Mouse (Mus musculus) forebrain, postnatal 0 days (tissue): Measurements from ENCODE around the gene Ucma. TPM values are rescaled to one million over a fixed set of nuclear protein-coding genes. Genes with fewer than 3 reads are reported as not detected.

ENCODE experiments used
- ATAC-seq: fragments of 200-750 bp; cut with Nextera tagmentation; 2 replicates; pipeline ENCODE4 v1.8.0; 2017; ENCODE audit warnings: mild to moderate bottlenecking, moderate library complexity
- DNase-seq: peaks from one replicate; pipeline ENCODE4 v3.0.0-alpha.2; 2015
- H3K27ac ChIP-seq: fragments of 300-500 bp; sonication (generic); 2 replicates; pipeline ENCODE4 v1.5.1; 2014; ENCODE audit warnings: low read depth, mild to moderate bottlenecking, antibody characterized with exemption, low read length, moderate library complexity, mixed read lengths
- H3K27me3 ChIP-seq: fragments of 300-500 bp; sonication (generic); 2 replicates; pipeline ENCODE4 v1.6.1; 2014; ENCODE audit warnings: mild to moderate bottlenecking, low read length, mixed read lengths; ENCODE audit not compliant: insufficient read depth
- H3K36me3 ChIP-seq: fragments of 300-500 bp; sonication (generic); 2 replicates; pipeline ENCODE4 v1.6.1; 2014; ENCODE audit warnings: mild to moderate bottlenecking, moderate library complexity; ENCODE audit not compliant: insufficient read depth
- H3K4me1 ChIP-seq: fragments of 300-500 bp; sonication (generic); 2 replicates; pipeline ENCODE4 v1.6.1; 2014; ENCODE audit warnings: antibody characterized with exemption; ENCODE audit not compliant: insufficient read depth
- H3K4me2 ChIP-seq: fragments of 300-500 bp; sonication (generic); 2 replicates; pipeline ENCODE4 v1.6.1; 2014; ENCODE audit warnings: low read depth, mild to moderate bottlenecking, moderate library complexity
- H3K4me3 ChIP-seq: fragments of 300-500 bp; sonication (generic); 2 replicates; pipeline ENCODE4 v1.5.1; 2014; ENCODE audit warnings: low read depth, low read length, mixed read lengths
- H3K9ac ChIP-seq: fragments of 300-500 bp; sonication (generic); 2 replicates; pipeline ENCODE4 v1.6.1; 2014; ENCODE audit warnings: mild to moderate bottlenecking
- H3K9me3 ChIP-seq: fragments of 300-500 bp; sonication (generic); 2 replicates; pipeline ENCODE4 v1.6.1; 2016; ENCODE audit warnings: low read length
- CTCF ChIP-seq: sonication (generic); IDR thresholded peaks from 2 replicates; pipeline ENCODE4 v1.5.1; 2016; ENCODE audit warnings: antibody characterized with exemption, control low read depth, low read depth
- WGBS: fragments of 180-500 bp; shearing (Covaris S2); extraction: QIAGEN DNeasy Blood & Tissue Kit; methylation state at CpG from one replicate; pipeline ENCODE4 v1.1.7; 2014; 5-methylcytosine and 5-hydroxymethylcytosine counted together
- polyA plus RNA-seq: library from polyadenylated mRNA; unstranded; fragments of >200 nt; fragmentation: Nextera tagmentation; extraction: Ambion mirVana; gene quantifications from 2 replicates; pipeline ENCODE4 v1.2.1, GENCODE M21; 2015
- total RNA-seq: library from RNA; depleted of rRNA; stranded (reverse); fragments of >200 nt; gene quantifications from 2 replicates; pipeline ENCODE4 v1.2.3, GENCODE M21; 2014

Gene Ucma
- total and polyA plus RNA-seq, 2 experiments from 2014 or later = 0.27 TPM; not detected in 1

DNA sequence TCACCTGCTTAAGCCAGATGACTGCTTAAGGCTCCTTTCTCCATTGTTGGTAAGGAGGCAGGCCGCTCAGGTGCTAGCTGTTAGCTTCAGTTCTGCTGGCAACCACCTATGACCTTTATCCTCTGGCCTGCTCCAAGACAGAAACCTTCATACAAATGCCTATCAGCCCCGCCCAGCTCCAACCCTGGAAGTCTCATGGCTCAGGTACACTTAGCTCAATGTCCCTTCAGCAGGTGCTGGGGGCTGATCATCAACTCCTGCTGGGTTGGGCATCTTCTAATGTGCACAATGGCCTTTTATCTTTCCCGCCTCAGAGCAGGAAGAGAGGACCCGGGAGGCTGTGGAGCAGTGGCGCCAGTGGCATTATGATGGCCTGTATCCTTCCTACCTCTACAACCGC is 9.1 kb downstream of the Ucma start:
- no peak for TF ChIP-seq CTCF
- 79% methylated on average over 6 of the region's 6 CpGs for WGBS
- no peak for ATAC-seq
- no peak overlapping the region for H3K9ac ChIP-seq
- H3K9me3 ChIP-seq = no peaks in the 10 kb centered on the region
- H3K27me3 ChIP-seq = no peaks in the 10 kb centered on the region
- H3K36me3 ChIP-seq = no peaks in the 10 kb centered on the region
- no peak for DNase-seq
- no peak overlapping the region for H3K4me3 ChIP-seq
- no peaks in the 10 kb centered on the region for H3K4me1 ChIP-seq
- no peak overlapping the region for H3K27ac ChIP-seq
- no peak overlapping the region for H3K4me2 ChIP-seq

DNA sequence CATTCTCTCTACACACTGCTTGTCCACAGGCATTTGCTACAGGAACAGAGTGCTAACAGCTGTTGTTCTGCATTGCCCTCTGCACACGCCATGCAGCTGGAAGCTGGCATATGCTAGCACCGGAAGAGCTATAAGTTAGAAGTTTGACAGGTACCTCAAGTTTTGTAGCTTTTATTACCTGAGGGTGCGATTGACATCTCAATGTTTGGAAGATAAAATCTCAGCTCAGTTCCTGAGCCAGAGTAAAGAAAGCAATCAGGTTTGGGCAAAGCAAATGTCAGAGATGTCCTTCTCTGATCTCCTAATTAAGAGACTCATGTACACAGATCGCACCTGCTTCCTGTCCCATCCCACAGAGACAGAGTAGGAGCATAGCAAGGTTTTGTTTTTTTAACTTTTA is 10.9 kb downstream of the Ucma start:
- ATAC-seq (no peak), DNase-seq (no peak)
- no peak overlapping the region for H3K4me2 ChIP-seq
- 88% methylated on average over 4 of the region's 4 CpGs for WGBS
- H3K9me3 ChIP-seq = no peaks in the 10 kb centered on the region
- H3K4me1 ChIP-seq = no peaks in the 10 kb centered on the region
- H3K4me3 ChIP-seq = no peak overlapping the region
- H3K9ac ChIP-seq = no peak overlapping the region
- H3K27ac ChIP-seq = no peak overlapping the region
- no peak for TF ChIP-seq CTCF
- no peaks in the 10 kb centered on the region for H3K27me3 ChIP-seq
- no peaks in the 10 kb centered on the region for H3K36me3 ChIP-seq

DNA sequence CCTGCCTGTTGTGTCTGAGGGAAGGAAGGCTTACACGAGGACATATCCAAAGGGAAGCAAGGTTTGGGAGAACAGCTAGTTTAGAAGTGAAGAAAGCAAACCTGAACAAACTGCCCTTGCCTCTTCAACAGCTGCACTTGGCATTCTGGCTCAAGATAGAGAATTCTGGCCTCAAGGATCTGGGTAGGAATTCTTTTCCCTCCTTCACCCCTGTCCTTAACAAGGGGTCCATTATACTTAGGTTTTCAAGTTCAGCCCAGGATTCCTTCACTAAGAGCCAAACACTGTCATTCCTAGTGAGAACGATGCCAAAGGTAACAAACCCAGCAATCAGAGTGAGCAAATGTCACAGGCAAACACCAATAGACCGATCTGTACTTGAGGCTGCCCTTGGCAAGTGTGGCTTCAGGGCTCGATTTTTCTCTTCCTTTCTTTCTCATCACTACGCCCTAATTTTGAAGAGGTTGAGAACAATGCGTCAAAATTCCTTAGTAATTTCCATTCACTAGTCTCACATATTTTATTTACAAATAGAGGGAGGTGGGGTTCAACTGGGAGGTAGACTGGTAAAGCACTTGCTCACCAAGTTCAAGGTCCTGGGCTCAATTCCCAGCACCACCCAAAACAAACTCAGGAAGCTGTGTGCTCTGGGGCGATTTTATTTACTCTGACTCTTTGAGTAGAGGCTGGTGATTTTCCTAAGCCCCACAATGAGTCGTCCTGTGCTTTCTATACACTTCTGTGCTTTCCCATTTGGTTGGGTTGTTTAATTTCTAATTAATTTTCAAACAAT is 11.7 kb downstream of the Ucma start:
- ATAC-seq (no peak), DNase-seq (no peak)
- no peaks in the 10 kb centered on the region for H3K9me3 ChIP-seq
- TF ChIP-seq CTCF = no peak
- 78% methylated on average over 8 of the region's 8 CpGs for WGBS
- no peaks in the 10 kb centered on the region for H3K36me3 ChIP-seq
- no peak overlapping the region for H3K4me2 ChIP-seq
- no peak overlapping the region for H3K27ac ChIP-seq
- H3K9ac ChIP-seq = no peak overlapping the region
- no peak overlapping the region for H3K4me3 ChIP-seq
- H3K27me3 ChIP-seq = no peaks in the 10 kb centered on the region
- H3K4me1 ChIP-seq = no peaks in the 10 kb centered on the region

DNA sequence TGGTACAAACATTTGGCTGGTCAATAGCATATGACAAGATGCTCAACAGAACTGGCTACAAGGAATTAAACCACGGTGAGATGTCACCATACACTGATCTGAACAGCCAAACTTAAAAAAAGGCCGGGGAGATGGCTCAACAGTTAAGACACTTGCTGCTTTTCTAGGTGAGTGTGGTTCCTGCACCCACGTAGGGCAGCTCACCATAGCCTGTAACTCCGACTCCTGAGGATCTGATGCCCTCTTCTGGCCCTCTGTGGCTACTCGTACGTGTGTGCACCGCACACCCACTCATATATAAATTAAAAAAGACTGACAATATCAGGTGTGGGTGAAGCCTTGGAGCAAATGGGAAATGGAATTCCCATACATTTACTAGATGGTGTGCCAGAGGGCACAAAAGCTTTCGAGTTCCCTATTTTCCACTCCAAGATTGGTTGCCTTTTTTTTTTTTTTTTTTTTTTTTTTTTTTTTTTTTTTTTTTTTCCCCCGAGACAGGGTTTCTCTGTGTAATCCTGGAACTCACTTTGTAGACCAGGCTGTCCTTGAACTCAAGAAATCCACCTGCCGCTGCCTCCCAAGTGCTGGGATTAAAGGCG is 13.0 kb downstream of the Ucma start:
- 74% methylated on average over 11 of the region's 11 CpGs for WGBS
- 0 out of 2 replicates have a peak, but pooled peaks have one; percentile 21 for TF ChIP-seq CTCF
- Histone ChIP-seq H3K9me3 (no peaks in the 10 kb centered on the region), H3K27ac (no peak overlapping the region), H3K4me3 (no peak overlapping the region), H3K9ac (no peak overlapping the region), H3K27me3 (no peaks in the 10 kb centered on the region), H3K4me1 (no peaks in the 10 kb centered on the region), H3K4me2 (no peak overlapping the region), H3K36me3 (no peaks in the 10 kb centered on the region)
- no peak for DNase-seq
- ATAC-seq = no peak

DNA sequence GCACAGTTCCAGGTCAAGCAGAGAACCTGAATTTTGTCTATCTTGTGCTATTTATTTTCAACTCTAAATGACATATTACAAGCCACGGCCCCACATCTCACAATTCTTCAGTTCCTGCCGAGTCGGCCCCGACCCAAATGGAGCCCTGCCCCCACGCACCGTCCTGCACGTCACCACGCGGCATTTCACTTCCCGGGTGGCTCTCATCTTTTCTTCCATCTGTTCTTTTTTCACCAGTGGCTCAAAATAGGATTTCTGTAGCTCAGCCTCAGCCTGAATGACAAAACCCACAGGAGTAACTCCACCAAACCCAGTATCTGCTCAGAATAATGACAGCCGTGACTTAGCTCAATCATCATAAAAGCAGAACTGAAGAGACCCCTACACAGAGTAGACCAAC is 17.7 kb downstream of the Ucma start:
- WGBS = 83% methylated on average over 11 of the region's 11 CpGs
- Histone ChIP-seq H3K9ac (no peak overlapping the region), H3K27ac (0 out of 2 replicates have a peak overlapping the region, but pooled peaks have one; percentile 29), H3K27me3 (no peaks in the 10 kb centered on the region), H3K9me3 (no peaks in the 10 kb centered on the region), H3K4me3 (no peak overlapping the region), H3K4me2 (no peak overlapping the region), H3K36me3 (no peaks in the 10 kb centered on the region), H3K4me1 (no peaks in the 10 kb centered on the region)
- ATAC-seq (peak; percentile 16; the same call in 1 of the 2 replicates), DNase-seq (peak; percentile 11)
- no peak for TF ChIP-seq CTCF

DNA sequence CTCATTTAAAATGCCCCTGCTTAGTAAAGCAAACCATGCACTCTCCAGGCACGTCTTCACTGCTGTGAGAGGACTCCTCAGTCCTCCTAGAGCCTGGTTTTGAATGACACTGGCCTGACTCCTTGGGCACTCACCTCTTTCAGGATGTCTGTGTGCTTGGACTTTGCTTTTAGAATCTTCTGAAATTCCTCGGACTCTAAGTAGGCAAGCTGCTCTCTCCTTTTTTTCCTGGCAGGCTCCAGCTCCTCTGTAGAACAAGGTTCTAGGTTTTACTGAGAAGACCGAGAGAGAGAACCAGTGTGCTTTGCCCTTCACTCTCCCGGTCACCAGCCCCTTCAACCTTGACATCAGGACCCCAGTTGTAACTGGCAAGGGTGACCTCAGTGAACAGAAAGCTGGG is 18.5 kb downstream of the Ucma start:
- H3K27me3 ChIP-seq = no peaks in the 10 kb centered on the region
- TF ChIP-seq CTCF = no peak
- H3K27ac ChIP-seq = no peak overlapping the region
- WGBS = 87% methylated on average over 4 of the region's 4 CpGs
- DNase-seq (no peak), ATAC-seq (no peak)
- H3K9me3 ChIP-seq = no peaks in the 10 kb centered on the region
- H3K4me1 ChIP-seq = no peaks in the 10 kb centered on the region
- H3K4me2 ChIP-seq = no peak overlapping the region
- no peak overlapping the region for H3K4me3 ChIP-seq
- no peak overlapping the region for H3K9ac ChIP-seq
- H3K36me3 ChIP-seq = no peaks in the 10 kb centered on the region

DNA sequence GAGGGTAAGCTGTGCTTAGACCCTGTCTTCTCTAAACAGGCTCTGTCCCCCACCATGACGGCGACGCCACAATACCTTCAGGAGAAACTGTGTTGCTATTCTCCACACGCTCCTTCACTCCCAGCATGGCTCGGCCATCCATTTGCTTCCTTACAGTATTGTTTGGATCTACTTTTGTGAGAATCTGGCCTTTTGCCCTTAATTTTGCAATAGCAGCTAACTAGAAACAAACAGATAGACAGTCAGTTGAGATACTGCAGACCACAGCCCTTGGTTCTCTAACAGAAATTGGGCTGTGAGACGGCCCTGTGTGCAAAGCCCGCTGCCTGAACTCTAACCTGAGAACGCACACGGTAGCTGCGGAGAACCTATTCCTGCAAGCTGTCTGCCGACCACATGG is 19.7 kb downstream of the Ucma start:
- H3K4me1 ChIP-seq = no peaks in the 10 kb centered on the region
- 90% methylated on average over 11 of the region's 11 CpGs for WGBS
- ATAC-seq (no peak), DNase-seq (no peak)
- H3K36me3 ChIP-seq = no peaks in the 10 kb centered on the region
- no peaks in the 10 kb centered on the region for H3K9me3 ChIP-seq
- H3K27me3 ChIP-seq = no peaks in the 10 kb centered on the region
- TF ChIP-seq CTCF = no peak
- no peak overlapping the region for H3K4me3 ChIP-seq
- H3K27ac ChIP-seq = no peak overlapping the region
- H3K4me2 ChIP-seq = no peak overlapping the region
- no peak overlapping the region for H3K9ac ChIP-seq
